Mouse (Mus musculus) lung, postnatal 0 days (tissue): ENCODE data around the gene Ccdc136.

Source experiments
- CTCF ChIP-seq: IDR thresholded peaks from 2 replicates; pipeline ENCODE4 v1.5.1; 2016; ENCODE audit warnings: antibody characterized with exemption, mild to moderate bottlenecking
- EP300 ChIP-seq: IDR thresholded peaks from 2 replicates; pipeline ENCODE4 v1.6.1; 2016; ENCODE audit warnings: antibody characterized with exemption, mild to moderate bottlenecking, control low read depth

DNA sequence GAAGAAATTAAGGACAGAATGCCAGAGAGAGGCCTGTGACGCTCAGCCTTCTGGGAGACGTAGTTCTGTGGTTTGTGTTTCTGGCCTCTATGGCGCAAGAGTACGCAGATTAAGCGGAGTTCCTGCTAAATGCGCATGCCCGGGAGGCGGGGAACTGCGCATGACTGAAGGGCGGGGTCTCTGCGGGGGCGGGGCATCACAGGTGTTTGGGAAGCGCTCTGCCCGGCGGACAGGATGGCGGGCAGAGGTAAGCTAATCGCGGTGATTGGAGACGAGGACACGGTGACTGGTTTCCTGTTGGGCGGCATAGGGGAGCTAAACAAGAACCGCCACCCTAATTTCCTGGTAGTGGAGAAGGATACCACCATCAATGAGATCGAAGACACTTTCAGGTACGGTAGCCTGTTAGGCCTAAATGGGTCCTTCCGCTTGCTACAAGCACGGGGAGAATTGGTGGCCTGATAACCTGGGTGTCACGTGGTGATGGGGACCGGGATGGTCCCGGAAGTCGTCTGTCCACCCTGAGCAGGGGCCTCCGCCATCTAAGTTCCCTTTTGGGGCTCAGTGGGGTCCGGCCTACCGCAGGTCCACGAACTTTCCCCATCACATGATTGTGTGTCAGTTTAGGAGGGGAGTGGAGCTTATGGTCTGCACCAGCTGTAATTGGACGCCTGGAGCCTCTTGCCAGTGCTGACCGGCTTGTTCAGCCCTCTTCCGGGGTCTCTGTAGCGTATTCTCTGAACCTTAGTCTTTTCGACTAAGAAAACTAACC lies 71.7 kb downstream of the Ccdc136 start, which contains the start of gene Atp6v1f:
- TF ChIP-seq CTCF: no peak
- TF ChIP-seq EP300: no peak
